Mouse (Mus musculus): ENCODE measurements around the gene Kirrel.
"Not testable (repeated sequence)": the region's sequence is repeated elsewhere in the genome, so short reads cannot be mapped to it uniquely, and the experiment has no call there.

The Kirrel gene

GRCm38 (mm10) chr3:87136782-87137181 lies 37.8 kb downstream of the Kirrel start:
- peak; percentile 92 for DNase-seq (ENCODE audit: low read depth, low spot score)

- DNase-seq (ENCODE audit: low read depth, low spot score): no peak
These were observed 39.6 kb downstream of the Kirrel start for GRCm38 (mm10) chr3:87134951-87135350.

- peak; percentile 27 for DNase-seq (ENCODE audit: low read depth, low spot score)
These were observed 42.7 kb downstream of the Kirrel start for GRCm38 (mm10) chr3:87131694-87132347.

- DNase-seq (ENCODE audit: low read depth, low spot score): peak; percentile 66
These were observed 43.6 kb downstream of the Kirrel start for GRCm38 (mm10) chr3:87130933-87131332.

GRCm38 (mm10) chr3:87123795-87124194 lies 50.8 kb downstream of the Kirrel start:
- DNase-seq (ENCODE audit: low read depth, low spot score): no peak

- DNase-seq (ENCODE audit: low read depth, low spot score): no peak
These were observed 56.3 kb downstream of the Kirrel start for GRCm38 (mm10) chr3:87118214-87118613.

GRCm38 (mm10) chr3:87117632-87118031 lies 56.9 kb downstream of the Kirrel start:
- no peak for DNase-seq (ENCODE audit: low read depth, low spot score)

GRCm38 (mm10) chr3:87115726-87116540 lies 58.6 kb downstream of the Kirrel start:
- DNase-seq (ENCODE audit: low read depth, low spot score): no peak

GRCm38 (mm10) chr3:87115271-87115670 lies 59.3 kb downstream of the Kirrel start:
- no peak for DNase-seq (ENCODE audit: low read depth, low spot score)

- DNase-seq (ENCODE audit: low read depth, low spot score): no peak
These were observed 59.7 kb downstream of the Kirrel start for GRCm38 (mm10) chr3:87114801-87115200.

- DNase-seq (ENCODE audit: low read depth, low spot score): not testable (repeated sequence)
These were observed 60.7 kb downstream of the Kirrel start for GRCm38 (mm10) chr3:87113881-87114280.

- DNase-seq (ENCODE audit: low read depth, low spot score): no peak
These were observed 62.3 kb downstream of the Kirrel start for GRCm38 (mm10) chr3:87112264-87112663.

- no peak for DNase-seq (ENCODE audit: low read depth, low spot score)
These were observed 69.7 kb downstream of the Kirrel start for GRCm38 (mm10) chr3:87104856-87105255.

- DNase-seq (ENCODE audit: low read depth, low spot score): no peak
These were observed 72.2 kb downstream of the Kirrel start for GRCm38 (mm10) chr3:87102346-87102745.

- no peak for DNase-seq (ENCODE audit: low read depth, low spot score)
These were observed 73.6 kb downstream of the Kirrel start for GRCm38 (mm10) chr3:87100911-87101310.

- no peak for DNase-seq (ENCODE audit: low read depth, low spot score)
These were observed 76.3 kb downstream of the Kirrel start for GRCm38 (mm10) chr3:87097969-87098946.

GRCm38 (mm10) chr3:87097205-87097604 lies 77.3 kb downstream of the Kirrel start:
- peak; percentile 63 for DNase-seq (ENCODE audit: low read depth, low spot score)

GRCm38 (mm10) chr3:87093718-87094117 lies 80.8 kb downstream of the Kirrel start:
- DNase-seq (ENCODE audit: low read depth, low spot score): no peak

GRCm38 (mm10) chr3:87089694-87090565 lies 84.6 kb downstream of the Kirrel start:
- DNase-seq (ENCODE audit: low read depth, low spot score): peak; percentile 81

- no peak for DNase-seq (ENCODE audit: low read depth, low spot score)
These were observed 87.4 kb downstream of the Kirrel start for GRCm38 (mm10) chr3:87087146-87087545.

GRCm38 (mm10) chr3:87082235-87082634 lies 92.3 kb downstream of the Kirrel start:
- DNase-seq (ENCODE audit: low read depth, low spot score): peak; percentile 81

All from R1 (cell line).